Mouse (Mus musculus) cerebellum, adult 2 months (tissue): ENCODE data around the gene Treh. TPM values are rescaled to one million over a fixed set of nuclear protein-coding genes. Genes with fewer than 3 reads are reported as not detected.
A peak's percentile ranks its signal among the peaks of the same experiment; 100 is the strongest.

Source experiments
- DNase-seq, 2 experiments: peaks; one replicate each; pipeline ENCODE4 v3.0.0; 2021
- H3K27ac ChIP-seq: fragments of 200-500 bp; 2 replicates; pipeline ENCODE4 v1.5.1; 2012; ENCODE audit warnings: low read length, control low read depth, inconsistent platforms; ENCODE audit not compliant: insufficient read depth
- H3K27me3 ChIP-seq: fragments of 200-500 bp; 2 replicates; pipeline ENCODE4 v1.6.1; 2012; ENCODE audit warnings: inconsistent platforms, mild to moderate bottlenecking, low read length, moderate library complexity; ENCODE audit not compliant: control insufficient read depth, insufficient read depth
- H3K4me1 ChIP-seq: fragments of 200-500 bp; 2 replicates; pipeline ENCODE4 v1.6.1; 2011; ENCODE audit warnings: low read length; ENCODE audit not compliant: control insufficient read depth, insufficient read depth
- H3K4me3 ChIP-seq: fragments of 200-500 bp; replicated peaks from 2 replicates; pipeline ENCODE3; 2011; ENCODE audit warnings: mild to moderate bottlenecking, low read depth, low read length, control low read depth; ENCODE audit not compliant: insufficient read depth
- CTCF ChIP-seq: fragments of 200-500 bp; IDR thresholded peaks from 2 replicates; pipeline ENCODE4 v1.5.1; 2011; ENCODE audit warnings: low read depth, mild to moderate bottlenecking, control low read depth, low read length, moderate library complexity, borderline replicate concordance; ENCODE audit not compliant: insufficient read depth
- POLR2A ChIP-seq: fragments of 200-500 bp; IDR thresholded peaks from 2 replicates; pipeline ENCODE4 v1.6.1; 2011; ENCODE audit warnings: low read length, control low read depth, borderline replicate concordance; ENCODE audit not compliant: insufficient read depth
- WGBS: fragments of 180-500 bp; shearing (Covaris S2); methylation state at CpG from one replicate; pipeline ENCODE4 v1.1.7; 2018; 5-methylcytosine and 5-hydroxymethylcytosine counted together
- polyA plus RNA-seq: library from polyadenylated mRNA; depleted of rRNA; stranded (reverse); fragments of >200 nt; gene quantifications from 2 replicates; pipeline ENCODE4 v1.2.3, GENCODE M21; 2012

Gene Treh
- polyA plus RNA-seq, 1 experiment = not detected

- Histone ChIP-seq H3K27ac (no peak overlapping the region), H3K27me3 (no peaks in the 10 kb centered on the region), H3K4me1 (0 out of 2 replicates have a peak, but pooled peaks cover 4% of the 10 kb centered on the region), H3K4me3 (no peak overlapping the region)
- TF ChIP-seq POLR2A (no peak), CTCF (no peak)
- 97% methylated on average over 7 of the region's 7 CpGs for WGBS
- no peak for DNase-seq
These were observed 29.9 kb upstream of the Treh start for GRCm38 (mm10) chr9:44643103-44643502.

- WGBS = 85% methylated on average over 2 of the region's 2 CpGs
- no peak for DNase-seq
- H3K27ac ChIP-seq = no peak overlapping the region
These were observed 28.8 kb upstream of the Treh start for GRCm38 (mm10) chr9:44644186-44644585.

GRCm38 (mm10) chr9:44645481-44645880, 27.6 kb upstream of the Treh start:
- DNase-seq = peak; percentile 51 to 67
- H3K27me3 ChIP-seq = no peaks in the 10 kb centered on the region
- TF ChIP-seq CTCF = peak; percentile 27; the same call in 1 of the 2 replicates
- no peak for TF ChIP-seq POLR2A

More at GRCm38 (mm10) chr9:44644186-44644585, 28.8 kb upstream of the Treh start:
- Histone ChIP-seq H3K27me3 (no peaks in the 10 kb centered on the region), H3K4me3 (no peak overlapping the region), H3K4me1 (0 out of 2 replicates have a peak, but pooled peaks cover 4% of the 10 kb centered on the region)
- TF ChIP-seq POLR2A (no peak), CTCF (no peak)

GRCm38 (mm10) chr9:44645924-44646323, 27.1 kb upstream of the Treh start:
- 65% methylated on average over 15 of the region's 15 CpGs for whole genome bisulfite sequencing
- H3K27me3 ChIP-seq = no peaks in the 10 kb centered on the region
- 0 out of 2 replicates have a peak, but pooled peaks cover 4% of the 10 kb centered on the region for H3K4me1 ChIP-seq
- H3K4me3 ChIP-seq = no peak overlapping the region
- H3K27ac ChIP-seq = no peak overlapping the region
- TF ChIP-seq POLR2A (no peak), CTCF (no peak)
- no peak for DNase-seq

More at GRCm38 (mm10) chr9:44645481-44645880, 27.6 kb upstream of the Treh start:
- H3K27ac ChIP-seq = no peak overlapping the region
- H3K4me1 ChIP-seq = 0 out of 2 replicates have a peak, but pooled peaks cover 4% of the 10 kb centered on the region
- 8% methylated on average over 5 of the region's 5 CpGs for WGBS
- no peak overlapping the region for H3K4me3 ChIP-seq

- WGBS = 94% methylated on average over 6 of the region's 6 CpGs
- no peak overlapping the region for H3K4me3 ChIP-seq
- no peak for TF ChIP-seq CTCF
- TF ChIP-seq POLR2A = no peak
- H3K27ac ChIP-seq = no peak overlapping the region
- no peaks in the 10 kb centered on the region for H3K27me3 ChIP-seq
- H3K4me1 ChIP-seq = 0 out of 2 replicates have a peak, but pooled peaks cover 4% of the 10 kb centered on the region
- no peak for DNase-seq
These were observed 26.7 kb upstream of the Treh start for GRCm38 (mm10) chr9:44646366-44646765.

GRCm38 (mm10) chr9:44647026-44647425, 26.0 kb upstream of the Treh start:
- Histone ChIP-seq H3K27me3 (no peaks in the 10 kb centered on the region), H3K27ac (no peak overlapping the region), H3K4me1 (0 out of 2 replicates have a peak, but pooled peaks cover 4% of the 10 kb centered on the region), H3K4me3 (no peak overlapping the region)
- DNase-seq = no peak
- TF ChIP-seq CTCF (no peak), POLR2A (no peak)
- WGBS = 92% methylated on average over 8 of the region's 8 CpGs

- no peak for TF ChIP-seq POLR2A
- no peak for TF ChIP-seq CTCF
- WGBS = 89% methylated on average over 4 of the region's 4 CpGs
These were observed 25.4 kb upstream of the Treh start for GRCm38 (mm10) chr9:44647656-44648055.

GRCm38 (mm10) chr9:44648881-44649281, 24.2 kb upstream of the Treh start:
- H3K27ac ChIP-seq = no peak overlapping the region
- H3K27me3 ChIP-seq = no peaks in the 10 kb centered on the region
- no peak for TF ChIP-seq POLR2A
- TF ChIP-seq CTCF = no peak
- 0 out of 2 replicates have a peak, but pooled peaks cover 4% of the 10 kb centered on the region for H3K4me1 ChIP-seq
- 71% methylated on average over 7 of the region's 7 CpGs for WGBS
- DNase-seq = no peak
- H3K4me3 ChIP-seq = no peak overlapping the region

More at GRCm38 (mm10) chr9:44647656-44648055, 25.4 kb upstream of the Treh start:
- no peak for DNase-seq
- Histone ChIP-seq H3K27ac (no peak overlapping the region), H3K4me1 (0 out of 2 replicates have a peak, but pooled peaks cover 4% of the 10 kb centered on the region), H3K4me3 (no peak overlapping the region), H3K27me3 (no peaks in the 10 kb centered on the region)

- 13% methylated on average over 8 of the region's 8 CpGs for WGBS
- H3K4me1 ChIP-seq = no peaks in the 10 kb centered on the region
- TF ChIP-seq CTCF (peak; percentile 82), POLR2A (no peak)
- H3K27ac ChIP-seq = no peak overlapping the region
- peak; percentile 64 to 72 for DNase-seq
- H3K4me3 ChIP-seq = no peak overlapping the region
- no peaks in the 10 kb centered on the region for H3K27me3 ChIP-seq
These were observed 21.0 kb upstream of the Treh start for GRCm38 (mm10) chr9:44652027-44652426.
